Mouse (Mus musculus): ENCODE results near the gene Pdss2.

The Pdss2 gene

GRCm38 (mm10) chr10:43220910-43221625 is at the start of gene Pdss2:
TSS of gene Pdss2 (plus strand) at chr10:43221486.
- peak; percentile 82 for DNase-seq (ENCODE audit: low read depth, low spot score)

DNA sequence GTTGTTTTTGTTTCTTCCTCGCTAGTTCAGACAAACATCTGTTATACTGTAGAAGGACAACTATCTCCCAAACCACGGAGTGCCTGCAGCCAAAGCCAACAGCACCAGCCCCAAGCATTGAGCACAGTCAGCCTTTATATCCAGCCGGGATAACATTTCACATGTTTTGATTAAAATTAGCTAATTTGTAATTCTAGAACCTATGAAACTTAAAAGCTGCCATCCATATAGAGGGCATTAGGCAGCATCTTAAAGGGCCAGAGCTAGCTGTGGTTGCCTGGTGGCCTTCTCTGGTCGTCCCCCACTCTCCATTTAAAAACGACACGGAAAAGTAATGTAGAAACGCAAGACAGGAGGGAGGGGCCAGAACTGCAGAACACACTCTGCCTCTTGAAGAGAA is 49.2 kb upstream of the Pdss2 start:
- no peak for DNase-seq (ENCODE audit: low read depth, low spot score)

GRCm38 (mm10) chr10:43172554-43172953 is 48.7 kb upstream of the Pdss2 start:
- no peak for DNase-seq (ENCODE audit: low read depth, low spot score)

GRCm38 (mm10) chr10:43173141-43173827 is 48.0 kb upstream of the Pdss2 start:
- no peak for DNase-seq (ENCODE audit: low read depth, low spot score)

- DNase-seq (ENCODE audit: low read depth, low spot score) = no peak
These were observed 47.4 kb upstream of the Pdss2 start for GRCm38 (mm10) chr10:43173828-43174325.

GRCm38 (mm10) chr10:43174326-43175155 is 46.7 kb upstream of the Pdss2 start, which contains the start of the genes Sobp and 9030612E09Rik:
TSS of gene Sobp (minus strand) at chr10:43174530.
TSS of gene 9030612E09Rik (plus strand) at chr10:43174704.
- DNase-seq (ENCODE audit: low read depth, low spot score) = no peak

GRCm38 (mm10) chr10:43175156-43175601 is 46.1 kb upstream of the Pdss2 start:
- no peak for DNase-seq (ENCODE audit: low read depth, low spot score)

- no peak for DNase-seq (ENCODE audit: low read depth, low spot score)
These were observed 40.9 kb upstream of the Pdss2 start for GRCm38 (mm10) chr10:43180313-43180912.

GRCm38 (mm10) chr10:43200206-43200605 is 21.1 kb upstream of the Pdss2 start:
- DNase-seq (ENCODE audit: low read depth, low spot score) = no peak

DNA sequence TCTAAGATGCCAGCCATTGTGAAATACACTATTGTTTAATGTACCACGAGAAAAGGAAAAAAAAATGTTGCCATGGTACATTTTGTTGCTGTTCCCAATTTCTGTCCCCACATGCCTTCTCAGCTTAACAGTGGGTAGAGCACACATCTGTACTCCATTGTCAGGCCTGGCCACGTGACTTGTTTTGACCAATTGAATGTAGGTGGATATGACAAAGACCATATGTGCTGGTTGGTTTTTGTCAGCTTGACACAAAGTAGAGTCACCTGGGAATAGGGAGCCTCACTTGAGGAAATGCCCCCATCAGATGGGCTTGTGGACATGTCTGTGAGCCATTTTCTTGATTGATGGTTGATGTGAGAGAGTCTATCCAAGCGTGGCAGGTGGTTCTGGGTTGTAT is 17.4 kb upstream of the Pdss2 start:
- no peak for DNase-seq (ENCODE audit: low read depth, low spot score)

- no peak for DNase-seq (ENCODE audit: low read depth, low spot score)
These were observed 9.4 kb upstream of the Pdss2 start for GRCm38 (mm10) chr10:43211866-43212265.

- no peak for DNase-seq (ENCODE audit: low read depth, low spot score)
These were observed 3.9 kb upstream of the Pdss2 start for GRCm38 (mm10) chr10:43217361-43217900.

GRCm38 (mm10) chr10:43220479-43220878 is 807 bp upstream of the Pdss2 start:
- DNase-seq (ENCODE audit: low read depth, low spot score) = no peak

DNA sequence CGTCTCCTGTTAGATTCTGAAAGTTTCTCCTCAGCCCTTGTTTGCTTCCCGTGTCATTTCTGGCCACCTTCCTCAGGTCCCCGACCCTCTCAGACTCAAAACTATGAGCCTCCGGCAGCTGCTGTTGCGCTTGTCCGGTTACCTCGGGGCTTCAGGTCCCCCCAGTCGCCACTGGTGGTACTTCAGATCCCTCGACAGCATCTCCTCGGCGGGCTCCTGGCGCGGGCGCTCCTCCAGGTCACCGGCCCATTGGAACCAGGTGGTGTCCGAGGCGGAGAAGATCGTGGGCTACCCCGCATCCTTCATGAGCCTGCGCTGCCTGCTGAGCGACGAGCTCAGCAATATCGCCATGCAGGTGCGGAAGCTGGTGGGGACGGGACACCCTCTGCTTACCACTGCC is 373 bp downstream of the Pdss2 start:
- no peak for DNase-seq (ENCODE audit: low read depth, low spot score)

DNA sequence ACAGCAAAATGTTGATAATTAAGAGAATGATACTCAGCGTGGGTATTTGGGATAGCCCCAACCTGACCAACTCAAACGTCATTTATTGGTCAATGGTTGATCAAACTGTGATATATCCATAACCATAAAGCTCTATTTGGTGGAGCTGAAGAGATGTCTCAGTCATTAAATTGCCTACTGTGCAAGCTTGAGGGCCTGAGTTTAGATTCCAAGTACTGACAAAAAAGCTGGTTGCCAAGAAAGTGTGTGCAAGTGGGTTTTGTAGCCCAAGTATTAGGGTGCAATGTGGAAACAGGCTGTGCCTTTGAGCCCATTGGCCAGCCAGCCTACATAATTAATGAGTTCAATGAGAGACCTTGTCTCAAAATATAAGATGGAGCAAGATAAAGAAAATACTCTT is 2.1 kb downstream of the Pdss2 start:
- DNase-seq (ENCODE audit: low read depth, low spot score) = no peak

GRCm38 (mm10) chr10:43226391-43226790 is 5.1 kb downstream of the Pdss2 start:
- no peak for DNase-seq (ENCODE audit: low read depth, low spot score)

- no peak for DNase-seq (ENCODE audit: low read depth, low spot score)
These were observed 8.0 kb downstream of the Pdss2 start for GRCm38 (mm10) chr10:43229236-43229635.

- DNase-seq (ENCODE audit: low read depth, low spot score) = no peak
These were observed 13.2 kb downstream of the Pdss2 start for GRCm38 (mm10) chr10:43234522-43234921.

DNA sequence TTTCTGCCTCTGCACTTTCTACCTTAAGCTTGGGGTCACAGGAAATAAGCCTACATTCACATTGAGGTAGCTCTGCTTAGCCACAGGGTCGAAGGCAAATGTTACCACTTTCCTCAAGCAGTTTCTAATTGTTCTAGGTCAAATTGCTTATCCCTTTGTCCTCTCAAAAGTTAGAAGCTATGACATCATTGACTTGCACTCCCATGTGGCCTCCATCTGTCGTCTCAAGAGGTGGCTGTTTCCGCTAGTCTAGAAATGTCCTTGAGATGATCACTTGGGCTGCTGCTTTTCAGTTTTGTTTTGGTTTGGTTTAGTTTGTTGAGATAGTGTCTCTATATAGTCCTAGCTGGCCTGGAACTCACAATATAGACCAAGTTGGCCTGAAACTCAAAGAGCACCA is 13.7 kb downstream of the Pdss2 start:
- DNase-seq (ENCODE audit: low read depth, low spot score) = no peak

DNA sequence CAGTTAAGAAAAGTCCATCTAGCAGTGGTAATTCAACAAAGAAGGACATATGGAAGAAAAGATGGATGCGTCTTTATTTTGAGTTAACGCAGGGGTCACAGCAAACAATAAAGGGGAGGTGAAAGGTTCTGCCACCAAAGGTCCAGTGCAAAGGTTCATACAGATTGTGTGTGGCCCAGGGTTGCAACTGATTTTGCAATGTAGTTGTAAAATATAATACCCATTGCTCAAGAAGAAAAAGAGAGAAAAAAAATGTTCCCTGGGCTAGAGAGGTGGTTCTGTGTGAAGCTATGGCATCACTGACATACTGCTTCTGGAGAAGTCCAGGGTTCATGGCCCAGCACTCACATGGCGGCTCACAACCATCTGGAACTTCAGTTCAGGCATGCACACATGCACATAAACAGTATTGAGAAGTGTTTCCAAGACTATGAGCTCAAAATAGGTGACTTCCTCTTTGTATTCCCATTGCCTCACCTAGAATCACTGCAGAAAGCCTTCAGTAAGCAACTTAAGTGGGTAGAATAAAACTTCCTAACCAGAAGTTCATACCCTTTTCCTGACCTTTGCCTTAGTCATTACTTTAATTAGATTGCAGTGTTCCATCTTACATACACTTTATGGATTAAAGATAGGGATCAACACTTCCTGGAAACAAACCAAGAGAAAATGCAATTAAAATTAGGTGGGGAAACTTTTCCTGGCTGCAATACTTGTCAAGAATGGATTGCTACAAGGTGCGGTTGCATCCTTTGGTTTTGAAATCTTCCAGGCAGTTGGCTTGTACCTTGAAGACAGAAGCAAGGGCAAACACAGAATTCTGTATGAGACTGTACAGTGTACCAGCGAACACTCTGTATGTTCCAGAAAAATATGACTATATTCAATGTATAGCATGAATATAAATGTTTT is 14.7 kb downstream of the Pdss2 start:
- no peak for DNase-seq (ENCODE audit: low read depth, low spot score)
